Mouse (Mus musculus) hindbrain, embryonic 12.5 days (tissue): ENCODE measurements around the gene Sec23b. TPM values are rescaled to one million over a fixed set of nuclear protein-coding genes. Genes with fewer than 3 reads are reported as not detected.

Source experiments
- microRNA-seq: library from miRNA; unstranded; fragments of <30 nt; microRNA quantifications from one replicate; pipeline ENCODE4, GENCODE M21; 2017
- polyA plus RNA-seq: library from polyadenylated mRNA; unstranded; fragments of >200 nt; fragmentation: Nextera tagmentation; extraction: Ambion mirVana; gene quantifications from 2 replicates; pipeline ENCODE4 v1.2.1, GENCODE M21; 2016

The Sec23b gene
- polyA plus RNA-seq, 1 experiment from 2014 or later = 101 TPM

Small RNA genes lying within 50 kb of the gene (microRNA-seq; reads per million reads assigned to microRNA genes)
- not detected for gene Gm24823

Other genes starting within 250 kb of the Sec23b start
- 0.44 and 1.3 TPM in 2 replicates for gene Ovol2, start 224.1 kb upstream of the Sec23b start, polyA plus RNA-seq
- 37.7 and 40.7 TPM in 2 replicates for gene Kat14, start 187.2 kb upstream of the Sec23b start, polyA plus RNA-seq
- gene Pet117, start 187.2 kb upstream of the Sec23b start, polyA plus RNA-seq = 1.1 and 2.3 TPM in 2 replicates
- 5.4 and 5.8 TPM in 2 replicates for gene Dzank1, start 28.8 kb upstream of the Sec23b start, polyA plus RNA-seq
- 35.4 and 38.5 TPM in 2 replicates for gene Polr3f, start 28.5 kb upstream of the Sec23b start, polyA plus RNA-seq
- gene Rbbp9, start 5.4 kb upstream of the Sec23b start, polyA plus RNA-seq = 54.4 and 60.0 TPM in 2 replicates
- gene Smim26, start 37.8 kb downstream of the Sec23b start, polyA plus RNA-seq = 45.1 and 46.2 TPM in 2 replicates
- 39.7 and 43.3 TPM in 2 replicates for gene Dtd1, start 43.7 kb downstream of the Sec23b start, polyA plus RNA-seq